Mouse (Mus musculus): ENCODE measurements around the gene Med23. TPM values are rescaled to one million over a fixed set of nuclear protein-coding genes. Genes with fewer than 3 reads are reported as not detected.
A peak's percentile ranks its signal among the peaks of the same experiment; 100 is the strongest.

The Med23 gene
- total RNA-seq, 4 experiments from 2014 or later: 31.1 to 42.3 (median 33.2) TPM

- DNase-seq (ENCODE audit: low spot score in 2 of 2): no peak
Observed at GRCm38 (mm10) chr10:24873624-24874023, 3.8 kb downstream of the Med23 start.

- DNase-seq (ENCODE audit: low spot score in 2 of 2): no peak
Observed at GRCm38 (mm10) chr10:24886008-24886407, 16.2 kb downstream of the Med23 start.

- DNase-seq (ENCODE audit: low spot score in 2 of 2): no peak
Observed at GRCm38 (mm10) chr10:24888343-24888742, 18.6 kb downstream of the Med23 start.

DNA sequence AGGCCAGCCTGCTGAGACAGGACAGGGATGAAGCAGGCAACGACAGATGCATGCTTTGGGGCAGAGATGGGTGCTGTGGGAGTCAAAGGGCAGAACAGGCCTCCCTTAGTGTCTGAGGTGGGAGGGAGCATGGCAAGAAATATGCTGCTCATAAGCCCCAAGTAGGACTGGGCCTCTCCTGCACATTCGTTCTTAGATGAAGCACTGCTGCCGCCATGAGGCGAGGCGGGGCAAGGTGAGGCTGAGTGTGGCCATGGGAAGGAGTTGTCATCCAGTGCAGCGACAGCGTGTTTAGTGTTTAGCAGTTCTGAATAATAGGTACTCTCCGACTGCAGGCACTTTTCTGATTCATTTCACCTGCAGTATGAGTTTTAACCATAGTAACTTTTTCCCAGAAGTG is 26.1 kb downstream of the Med23 start:
- DNase-seq (ENCODE audit: low spot score in 2 of 2): peak in 1 of 2 experiments; percentile 14

DNA sequence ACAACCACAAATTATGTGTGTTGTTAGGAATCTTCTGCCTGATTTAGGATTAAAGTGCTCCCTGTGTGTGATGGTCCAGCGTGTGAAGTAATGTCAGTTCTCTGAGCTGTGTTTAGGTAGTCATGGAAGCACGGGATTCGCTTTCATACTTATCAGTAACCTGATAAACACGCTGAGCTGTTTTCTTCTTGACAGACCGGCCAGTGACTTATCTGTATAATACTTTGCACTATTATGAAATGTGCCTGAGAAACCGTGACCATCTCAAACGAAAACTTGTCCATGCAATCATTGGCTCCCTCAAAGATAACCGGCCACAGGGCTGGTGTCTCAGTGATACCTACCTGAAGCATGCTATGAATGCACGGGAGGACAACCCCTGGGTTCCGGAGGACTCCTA is 35.8 kb downstream of the Med23 start:
- no peak for DNase-seq (ENCODE audit: low spot score in 2 of 2)

DNA sequence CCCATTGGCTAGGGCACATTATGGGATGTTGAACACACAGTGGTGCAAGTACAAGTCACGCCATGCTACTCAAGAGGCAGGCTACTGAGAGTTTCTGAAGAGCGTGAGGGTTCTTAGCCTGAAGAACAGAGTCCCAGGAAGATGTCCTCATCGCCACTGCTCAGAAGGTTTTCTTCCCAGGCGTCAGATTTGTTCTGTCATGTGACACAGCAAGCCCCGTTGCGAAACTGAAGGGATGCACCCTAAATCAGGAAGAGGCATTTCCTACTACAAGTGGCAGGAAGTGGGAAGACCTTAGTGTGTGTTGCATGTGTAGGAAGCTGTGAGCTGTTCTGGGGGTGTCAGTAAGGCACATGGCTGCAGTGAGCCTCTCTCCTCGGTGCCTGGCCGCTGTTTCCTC is 41.4 kb downstream of the Med23 start:
- no peak for DNase-seq (ENCODE audit: low spot score in 2 of 2)

DNA sequence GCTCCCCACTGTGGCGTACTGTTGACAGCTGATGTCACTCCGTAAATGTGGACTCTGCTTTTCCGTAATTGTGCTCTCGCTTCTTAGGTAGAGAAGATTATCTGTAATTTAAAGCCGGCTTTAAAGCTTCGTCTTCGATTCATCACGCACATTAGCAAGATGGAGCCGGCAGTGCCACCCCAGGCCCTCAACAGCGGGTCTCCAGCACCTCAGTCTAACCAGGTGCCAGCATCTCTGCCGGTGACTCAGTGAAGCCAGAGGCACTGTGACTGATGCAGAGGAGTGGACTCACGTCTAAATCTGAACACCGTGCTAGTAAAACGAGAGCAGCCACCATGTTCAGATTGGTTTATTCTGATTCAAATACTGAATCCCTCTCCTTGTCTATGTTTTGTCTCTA is 42.8 kb downstream of the Med23 start:
- no peak for DNase-seq (ENCODE audit: low spot score in 2 of 2)

- no peak for DNase-seq (ENCODE audit: low spot score in 2 of 2)
Observed at GRCm38 (mm10) chr10:24915486-24915885, 45.7 kb downstream of the Med23 start.

DNA sequence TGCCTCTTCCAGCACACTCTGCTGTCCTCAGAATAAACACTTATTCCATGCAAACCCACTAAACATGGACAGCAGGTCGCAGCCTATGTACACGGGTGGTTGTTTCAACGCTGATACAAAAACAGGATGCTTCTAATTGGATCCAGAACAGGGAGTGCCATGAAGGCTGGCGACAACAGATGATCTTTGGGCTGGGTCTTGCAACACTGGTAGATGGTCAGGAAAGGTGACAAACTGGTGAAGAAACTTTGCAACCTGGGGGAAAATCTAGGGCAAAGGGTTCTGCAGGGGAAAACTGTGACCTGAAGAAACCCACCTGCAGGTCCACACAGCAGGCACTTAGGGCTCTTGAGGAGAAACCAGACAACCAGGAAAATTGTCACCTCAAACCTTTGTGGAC is 53.2 kb downstream of the Med23 start:
- DNase-seq (ENCODE audit: low spot score in 2 of 2): no peak

DNA sequence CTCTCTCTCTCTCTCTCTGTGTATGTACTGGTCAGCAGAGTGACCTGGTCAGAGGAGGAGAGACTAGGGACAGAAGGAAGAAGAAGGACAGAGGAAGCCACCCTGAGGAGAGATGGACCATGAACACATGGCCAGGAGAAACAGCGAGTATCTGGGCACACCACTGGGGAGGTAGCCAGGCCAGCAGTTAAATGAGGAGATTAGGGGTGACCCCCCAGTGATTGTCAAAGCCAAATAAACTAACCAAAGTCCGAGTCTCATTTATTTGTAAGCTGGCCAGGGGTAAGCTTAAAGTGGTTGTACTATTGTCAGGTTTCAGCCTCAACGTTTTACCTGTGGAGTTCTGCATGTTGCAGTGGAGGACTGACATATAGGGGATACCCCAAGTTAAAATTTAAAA is 54.5 kb downstream of the Med23 start:
- no peak for DNase-seq (ENCODE audit: low spot score in 2 of 2)

DNA sequence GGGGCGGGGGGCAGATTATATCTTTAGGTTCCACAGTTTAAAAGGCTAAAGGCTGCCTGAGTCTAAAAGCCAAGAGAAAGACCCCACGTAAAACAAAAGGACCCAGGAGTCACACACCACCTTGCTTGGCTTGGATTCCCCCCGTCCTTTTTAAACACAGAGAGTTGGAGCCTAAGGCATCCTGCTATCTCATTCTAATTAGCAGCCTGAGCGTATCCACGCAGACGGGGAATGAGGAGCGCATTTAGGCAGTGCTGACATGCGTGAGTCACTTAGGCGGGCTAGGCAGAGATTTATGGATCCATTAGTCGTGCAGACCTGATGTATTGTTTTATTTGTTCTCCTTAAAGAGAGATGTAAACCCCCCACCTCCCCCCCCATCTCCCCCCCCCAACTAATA is 56.6 kb downstream of the Med23 start:
- DNase-seq (ENCODE audit: low spot score in 2 of 2): no peak

GRCm38 (mm10) chr10:24926962-24927720 is 57.4 kb downstream of the Med23 start, which contains the start of gene Arg1:
Gene Arg1, minus strand, starts transcription at chr10:24927484.
- DNase-seq (ENCODE audit: low spot score in 2 of 2): no peak

GRCm38 (mm10) chr10:24928072-24928471 is 58.3 kb downstream of the Med23 start:
- no peak for DNase-seq (ENCODE audit: low spot score in 2 of 2)

DNA sequence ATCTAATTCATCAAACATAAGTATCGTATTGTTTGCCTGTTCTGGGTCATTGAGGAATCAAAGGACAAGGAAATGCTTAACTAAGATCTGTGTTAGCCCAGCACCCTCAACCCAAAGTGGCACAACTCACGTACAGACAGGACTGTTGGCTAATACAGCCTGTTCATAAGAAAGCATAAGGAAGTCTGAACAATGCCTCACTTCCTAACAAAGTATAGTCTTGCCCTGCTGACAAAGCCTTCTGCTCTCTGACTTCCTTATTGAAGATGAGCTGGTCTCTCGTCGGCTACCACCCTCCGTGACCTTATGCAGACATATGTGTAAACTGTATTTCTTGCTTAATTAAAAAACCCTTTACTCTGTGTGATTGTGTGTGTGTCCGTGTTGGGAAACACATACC is 60.4 kb downstream of the Med23 start:
- DNase-seq (ENCODE audit: low spot score in 2 of 2): no peak

- no peak for DNase-seq (ENCODE audit: low spot score in 2 of 2)
Observed at GRCm38 (mm10) chr10:24947871-24948270, 78.1 kb downstream of the Med23 start.

GRCm38 (mm10) chr10:24948278-24948677 is 78.5 kb downstream of the Med23 start:
- no peak for DNase-seq (ENCODE audit: low spot score in 2 of 2)

- DNase-seq (ENCODE audit: low spot score in 2 of 2): no peak
Observed at GRCm38 (mm10) chr10:24950223-24950622, 80.4 kb downstream of the Med23 start.

DNA sequence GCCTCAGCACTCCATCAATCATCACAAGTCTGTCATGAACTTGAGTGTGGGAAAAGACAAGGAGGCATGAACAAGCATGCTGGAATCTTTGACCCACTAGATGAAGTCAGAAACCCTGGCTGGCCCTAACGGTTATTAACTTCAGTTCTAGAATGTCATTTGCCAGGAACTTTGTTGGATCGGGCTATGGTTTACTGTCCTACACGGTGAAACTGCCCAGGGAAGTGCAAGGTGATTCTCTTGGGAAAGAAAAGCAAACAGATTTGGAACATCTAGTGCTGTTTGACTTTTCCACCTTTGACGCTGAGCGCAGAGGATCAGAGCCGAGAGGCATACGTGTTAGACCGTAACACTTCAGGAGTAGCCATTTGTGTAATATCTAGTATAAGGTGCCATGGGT is 81.8 kb downstream of the Med23 start:
- no peak for DNase-seq (ENCODE audit: low spot score in 2 of 2)

DNA sequence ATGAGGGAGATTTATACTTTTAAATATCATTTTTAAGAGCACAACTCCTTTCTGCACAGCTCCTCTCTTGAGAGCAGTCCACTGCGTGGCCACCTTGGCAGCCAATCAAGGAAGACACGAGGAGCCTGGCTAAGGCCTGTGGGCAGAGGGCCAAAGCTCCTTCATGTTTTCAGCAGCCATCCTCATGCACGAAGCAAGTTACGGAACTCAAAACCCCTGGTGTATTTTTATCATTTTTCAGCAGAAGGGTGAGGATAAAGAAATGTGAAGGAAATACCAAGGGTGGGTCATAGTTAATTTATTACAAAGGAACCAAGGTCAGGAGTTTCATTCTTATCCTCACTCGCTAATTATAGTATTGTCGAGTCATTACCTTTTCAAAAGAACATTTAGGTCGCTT is 82.8 kb downstream of the Med23 start:
- DNase-seq (ENCODE audit: low spot score in 2 of 2): no peak

- DNase-seq (ENCODE audit: low spot score in 2 of 2): no peak
Observed at GRCm38 (mm10) chr10:24953876-24954275, 84.1 kb downstream of the Med23 start.

- no peak for DNase-seq (ENCODE audit: low spot score in 2 of 2)
Observed at GRCm38 (mm10) chr10:24958280-24959042, 88.7 kb downstream of the Med23 start.

DNA sequence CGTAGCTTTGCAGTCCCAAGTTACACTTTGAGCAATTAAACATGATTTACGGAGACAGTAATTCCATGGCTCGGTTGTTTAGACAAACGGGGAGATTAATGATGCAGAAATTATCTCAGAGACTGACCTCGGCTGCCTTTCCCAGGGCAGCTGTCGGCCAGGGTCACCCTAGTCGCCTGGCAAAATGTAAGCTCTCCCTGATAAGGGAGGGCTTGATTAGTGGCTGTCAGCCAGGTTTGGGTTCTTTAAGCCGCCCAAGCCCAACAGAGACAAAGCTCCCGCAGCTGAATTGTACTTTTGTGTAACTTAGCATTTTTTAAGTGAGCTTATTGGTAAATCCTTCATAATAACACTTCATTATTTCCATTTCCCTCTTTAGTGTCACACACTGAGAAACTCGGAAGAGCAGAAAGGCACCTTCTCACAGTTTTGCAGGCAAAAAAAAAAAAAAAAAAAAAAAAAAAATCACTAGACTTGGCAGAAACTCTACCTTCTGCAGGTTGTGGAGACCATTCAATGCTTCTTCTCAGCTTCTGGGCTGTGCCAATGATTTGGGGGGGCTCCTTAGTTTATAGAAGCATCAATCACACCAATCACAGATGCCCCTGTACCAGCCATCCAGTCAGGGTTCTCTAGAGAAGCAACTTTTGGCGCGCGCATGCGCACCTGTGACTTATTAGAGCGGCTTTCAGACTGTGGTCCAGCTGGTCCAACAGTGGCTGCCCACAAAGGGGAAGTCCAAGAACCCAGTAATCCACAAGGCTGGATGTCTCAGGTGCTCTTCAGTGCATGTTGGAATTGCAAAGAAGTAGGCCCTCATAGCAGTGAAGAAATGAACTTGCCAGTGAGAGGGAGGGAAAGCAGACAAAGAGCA is 89.5 kb downstream of the Med23 start:
- DNase-seq (ENCODE audit: low spot score in 2 of 2): no peak
